Mouse (Mus musculus): ENCODE measurements around the gene Kcnab3.

- TF ChIP-seq CTCF (IDR thresholded peaks at IDR 0.05; ENCODE audit: control insufficient read depth, insufficient read depth, insufficient replicate concordance, low read depth, low read length), result no peak
- peak; percentile 68 for TF ChIP-seq POLR2A (IDR thresholded peaks at IDR 0.05; ENCODE audit: control insufficient read depth, low read depth, low read length)
Measured at GRCm38 (mm10) chr11:69366157-69366854, 40.2 kb downstream of the Kcnab3 start.

Data from testis, adult 2 months (tissue).